Mouse (Mus musculus) right cerebral cortex, postnatal 10 days (tissue): ENCODE results near the gene Ms4a3.

Experiments
- DNase-seq, 2 experiments: peaks; one replicate each; pipeline ENCODE4 v3.0.0; 2021; ENCODE audit warnings: low spot score in 2 of 2

Ms4a3 gene

DNA sequence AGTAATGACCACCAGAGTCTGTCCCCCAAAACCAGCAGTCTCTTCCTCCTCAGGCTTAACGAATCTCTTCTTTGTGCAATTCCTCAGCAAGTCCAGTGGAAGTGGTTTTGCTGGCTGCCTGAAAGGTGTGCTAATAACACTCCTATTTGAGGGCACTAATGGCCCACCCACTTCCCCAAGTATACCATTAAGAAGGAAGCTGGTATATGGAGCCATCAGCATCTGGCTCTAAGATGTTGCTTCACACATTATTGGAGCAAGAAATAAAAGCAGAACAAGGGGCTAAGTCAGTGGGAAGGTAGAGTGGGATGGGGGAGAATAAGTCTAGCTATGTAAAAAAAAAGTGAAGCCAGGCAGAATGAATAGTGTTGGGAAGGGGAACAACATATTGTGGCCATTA lies at the start of gene Ms4a3:
Gene Ms4a3, minus strand, starts transcription at position 120 of the 400 bp plus-strand sequence.
- DNase-seq, result no peak

DNA sequence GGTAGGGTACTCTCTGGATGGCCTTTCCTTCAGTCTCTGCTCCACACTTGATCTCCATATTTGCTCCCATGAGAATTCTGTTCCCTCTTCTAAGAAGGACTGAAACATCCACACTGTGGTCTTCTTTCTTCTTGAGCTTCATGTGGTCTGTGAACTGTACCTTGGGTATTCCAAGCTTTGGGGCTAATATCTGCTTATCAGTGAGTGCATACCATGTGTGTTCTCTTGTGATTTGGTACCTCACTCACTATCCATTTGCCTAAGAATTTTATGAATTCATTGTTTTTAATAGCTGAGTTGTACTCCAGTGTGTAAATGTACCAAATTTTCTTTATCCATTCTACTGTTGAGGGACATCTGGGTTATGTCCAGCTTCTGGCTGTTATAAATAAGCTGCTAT lies 20.9 kb upstream of the Ms4a3 start:
- no peak for DNase-seq

DNA sequence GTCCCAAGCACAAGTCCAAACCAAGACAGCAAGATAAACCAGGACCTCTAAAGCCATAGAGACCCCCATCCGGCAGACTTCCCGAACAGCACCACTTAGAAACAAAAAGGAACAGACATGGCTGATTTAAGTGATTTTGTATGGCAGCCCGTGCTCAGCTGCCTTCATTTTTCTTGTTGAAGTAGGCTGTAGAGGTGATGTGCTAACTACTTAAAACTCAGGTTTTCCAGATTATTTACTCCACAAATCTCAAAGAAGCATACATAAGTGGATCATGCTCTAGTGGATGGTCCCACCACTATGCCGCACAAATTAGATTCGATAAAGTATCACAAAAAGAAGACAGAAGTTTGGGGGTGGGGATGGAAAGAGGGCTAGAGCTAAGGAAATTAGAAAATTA lies 19.8 kb upstream of the Ms4a3 start, which contains the start of gene Oosp2:
Gene Oosp2, minus strand, starts transcription at position 101 of the 400 bp plus-strand sequence.
- DNase-seq, result no peak

DNA sequence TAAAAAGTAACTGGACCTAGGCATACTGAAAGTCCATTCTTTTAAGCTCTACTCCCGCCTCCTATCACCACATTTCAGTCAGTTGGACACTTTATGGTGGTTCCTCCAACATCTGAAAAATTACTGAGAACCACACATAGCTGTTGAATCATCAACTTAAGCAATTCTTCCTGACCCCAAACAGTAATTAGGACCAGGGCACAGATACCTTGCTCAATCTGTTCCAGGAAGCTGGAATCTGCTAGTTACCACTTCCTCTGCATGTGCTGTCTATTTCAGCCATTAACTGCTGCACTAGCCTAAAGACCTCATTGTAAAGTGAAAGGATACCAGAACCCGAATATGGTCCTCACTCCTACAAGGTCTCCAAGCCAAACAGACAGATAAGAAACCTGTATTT lies 18.5 kb upstream of the Ms4a3 start:
- no peak for DNase-seq

DNA sequence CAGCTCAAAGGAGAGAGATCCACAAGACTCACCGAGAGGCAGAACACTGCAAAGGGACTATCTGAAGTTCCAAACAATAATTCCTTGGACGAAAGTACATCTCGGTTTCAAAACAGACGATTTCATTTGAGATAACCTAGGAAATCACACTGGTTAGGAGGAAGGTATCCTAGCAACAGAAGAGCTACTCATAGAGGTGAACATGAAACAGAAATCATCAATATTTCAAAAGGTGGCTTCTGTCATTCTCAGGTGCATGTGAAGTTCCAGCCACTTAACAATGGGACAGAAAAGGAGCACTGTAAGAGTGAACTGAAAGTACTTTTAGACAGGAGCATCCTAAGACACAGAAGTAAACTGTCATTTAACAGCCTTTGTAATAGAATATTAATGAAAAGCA lies 8.9 kb upstream of the Ms4a3 start:
- DNase-seq, result no peak

DNA sequence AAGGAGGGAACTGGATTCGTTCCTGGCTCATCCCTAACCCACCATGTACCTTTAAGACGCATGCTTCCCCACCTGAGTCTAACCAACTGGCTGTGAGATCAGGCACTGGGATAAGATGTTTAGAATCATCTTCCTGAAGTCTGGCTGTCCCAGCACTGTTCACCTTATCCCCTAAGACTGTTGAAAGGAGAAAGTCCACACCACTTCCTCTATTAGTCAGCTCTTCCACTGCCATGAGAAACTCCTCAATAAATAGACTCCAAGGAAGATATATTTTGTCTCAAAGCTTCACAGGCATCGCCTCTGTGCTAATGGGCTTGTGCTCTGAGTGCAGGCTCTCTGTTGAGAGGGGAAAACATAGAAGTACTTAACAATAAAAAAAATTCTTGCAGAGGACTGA lies 5.5 kb upstream of the Ms4a3 start:
- DNase-seq, result no peak

DNA sequence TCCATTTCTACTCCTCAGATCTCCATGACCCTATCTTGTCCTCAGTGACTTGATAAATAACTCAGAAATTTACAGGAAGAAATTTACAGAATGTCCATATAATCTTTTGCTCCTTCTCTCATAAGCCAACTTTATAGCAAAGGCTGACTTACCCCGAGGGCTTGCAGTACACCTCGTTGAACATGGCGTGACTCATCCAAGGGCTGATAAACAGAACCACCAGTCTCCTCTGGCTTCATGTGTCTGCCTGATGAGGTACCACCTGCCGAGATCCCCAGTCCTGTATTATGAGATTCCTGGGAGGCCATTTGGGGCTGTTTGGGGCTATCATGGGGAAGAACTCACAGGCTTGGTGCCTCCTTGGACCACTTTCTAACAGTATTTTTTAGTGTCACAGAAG lies 1.6 kb downstream of the Ms4a3 start:
- no peak for DNase-seq

DNA sequence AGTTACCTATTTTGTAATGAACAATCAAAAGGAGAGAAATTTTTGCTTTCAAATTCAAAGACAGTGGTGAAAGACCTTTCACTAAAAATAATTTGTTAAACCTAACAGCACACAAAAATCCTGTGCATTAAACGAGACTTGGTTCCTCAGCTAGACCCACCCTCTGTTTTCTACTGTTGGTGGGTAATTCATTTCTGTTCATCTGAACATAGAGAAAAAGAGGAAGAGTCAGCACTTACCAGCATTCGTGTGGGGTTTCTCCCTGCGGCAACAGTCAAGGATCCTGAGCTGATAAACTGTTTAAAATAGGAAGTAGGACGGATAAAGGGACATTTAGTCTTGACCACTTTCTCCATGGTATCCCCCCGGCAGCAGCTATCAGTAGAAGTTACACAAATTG lies 5.1 kb downstream of the Ms4a3 start:
- no peak for DNase-seq

DNA sequence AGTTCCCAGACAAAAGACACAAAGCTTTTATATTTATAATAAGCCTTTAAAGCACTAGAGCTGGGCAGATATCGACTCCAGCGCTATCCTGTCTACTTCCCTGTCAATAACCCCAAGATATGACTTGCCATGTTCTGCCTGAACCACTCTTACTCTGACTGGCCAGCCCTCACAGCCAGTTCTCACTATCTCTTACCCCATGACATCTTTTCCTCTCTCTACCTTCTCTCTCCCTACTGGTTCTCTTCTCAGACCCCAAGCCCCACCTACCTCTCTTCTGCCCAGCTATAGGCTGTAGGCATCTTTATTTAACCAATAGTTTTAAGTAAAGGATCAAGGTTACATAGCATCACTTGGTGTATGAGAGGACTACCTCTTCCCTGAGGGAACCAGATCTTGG lies 6.3 kb downstream of the Ms4a3 start:
- no peak for DNase-seq

DNA sequence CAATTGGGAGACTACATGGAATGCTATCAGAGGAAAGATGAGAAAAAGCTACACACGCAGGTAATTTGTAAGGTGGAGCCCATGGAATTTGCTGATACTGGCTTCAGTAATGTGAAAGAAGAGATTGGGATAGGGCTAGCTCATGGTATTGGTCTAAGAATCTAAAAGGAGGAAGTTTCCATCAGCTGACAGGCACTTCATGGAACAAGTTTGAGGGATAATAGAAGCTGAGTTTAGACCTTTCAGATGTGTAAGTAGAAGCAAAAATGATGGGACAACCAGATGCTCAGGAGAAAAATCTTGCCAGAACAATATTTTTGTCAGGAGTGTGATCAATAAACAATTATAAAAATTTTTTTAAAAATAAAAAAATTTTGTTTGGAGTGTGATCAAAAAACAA lies 6.9 kb downstream of the Ms4a3 start:
- no peak for DNase-seq

DNA sequence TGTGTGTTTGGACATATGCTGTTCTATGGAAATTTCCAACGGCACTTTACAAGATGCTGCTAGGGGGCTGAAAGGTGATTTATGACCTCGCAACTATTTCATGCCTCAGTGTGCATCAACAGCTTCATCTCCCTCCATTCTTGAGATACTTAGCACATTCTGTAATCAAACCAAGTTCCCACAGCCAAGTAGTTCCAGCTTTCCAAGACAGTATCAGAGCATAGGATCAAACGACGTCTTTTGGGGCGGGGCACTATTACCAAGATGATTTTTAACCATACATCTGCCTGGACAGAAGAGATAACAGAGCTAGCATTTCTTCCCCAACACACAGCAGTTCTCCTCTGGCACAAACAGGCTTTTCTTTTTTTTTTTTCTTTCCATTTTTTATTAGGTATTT lies 15.4 kb downstream of the Ms4a3 start:
- no peak for DNase-seq

DNA sequence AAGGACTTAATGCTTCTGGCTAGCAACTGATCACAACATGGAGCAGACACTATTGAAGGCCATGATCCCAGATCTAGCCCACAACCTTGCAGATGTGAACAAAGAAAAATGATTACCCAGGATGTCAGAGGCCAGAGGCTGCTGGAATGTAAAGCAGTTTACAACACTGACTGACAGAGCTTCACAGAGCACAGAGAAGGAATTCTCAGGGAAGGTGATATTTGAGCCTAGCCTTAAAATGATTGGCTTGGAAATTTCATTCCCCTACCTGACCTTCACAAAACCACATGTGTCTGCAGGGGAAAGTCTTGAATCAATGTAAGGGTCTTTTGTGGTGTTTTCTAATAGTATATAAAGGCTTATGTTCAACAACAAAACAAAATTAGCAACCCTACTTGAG lies 15.9 kb downstream of the Ms4a3 start:
- DNase-seq, result no peak

DNA sequence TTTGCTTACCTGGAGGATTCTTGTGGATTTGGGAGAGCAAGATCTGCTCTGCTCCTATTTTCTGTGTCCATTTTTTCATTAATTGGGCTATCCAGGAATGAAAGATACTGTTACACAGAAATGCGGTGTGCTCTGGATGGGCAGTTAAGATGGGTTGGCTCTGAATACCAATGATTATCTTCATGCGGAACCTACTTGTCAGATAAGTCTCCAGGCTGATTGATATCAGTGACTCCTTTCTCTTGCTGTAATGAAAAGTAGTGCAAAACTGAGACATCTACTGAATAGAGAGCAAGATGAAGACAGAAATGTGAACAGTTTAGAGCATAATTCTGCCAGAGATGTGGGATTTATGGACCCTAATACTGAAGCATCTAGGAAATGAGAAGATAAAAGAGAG lies 17.1 kb downstream of the Ms4a3 start, which contains the start of gene Ms4a2:
Gene Ms4a2, minus strand, starts transcription at position 169 of the 400 bp plus-strand sequence.
- no peak for DNase-seq

DNA sequence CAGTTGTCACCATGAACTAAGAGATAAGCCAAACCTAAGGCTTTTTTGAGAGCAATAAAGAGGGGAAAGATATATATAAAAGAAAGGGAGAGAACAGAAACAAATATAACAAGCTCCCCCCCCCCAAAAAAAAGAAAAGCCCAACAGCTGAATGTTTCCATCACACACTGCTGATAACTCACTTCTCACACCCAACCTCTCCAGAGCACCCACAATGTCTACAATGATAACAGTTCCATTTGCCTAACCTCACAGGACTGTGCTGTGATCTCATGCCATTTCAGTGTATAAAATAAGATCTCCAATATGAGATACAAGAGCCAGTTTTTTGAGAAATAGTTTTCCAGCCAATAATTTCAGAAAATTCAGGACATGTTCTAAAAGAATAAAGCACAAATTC lies 22.7 kb downstream of the Ms4a3 start:
- no peak for DNase-seq

DNA sequence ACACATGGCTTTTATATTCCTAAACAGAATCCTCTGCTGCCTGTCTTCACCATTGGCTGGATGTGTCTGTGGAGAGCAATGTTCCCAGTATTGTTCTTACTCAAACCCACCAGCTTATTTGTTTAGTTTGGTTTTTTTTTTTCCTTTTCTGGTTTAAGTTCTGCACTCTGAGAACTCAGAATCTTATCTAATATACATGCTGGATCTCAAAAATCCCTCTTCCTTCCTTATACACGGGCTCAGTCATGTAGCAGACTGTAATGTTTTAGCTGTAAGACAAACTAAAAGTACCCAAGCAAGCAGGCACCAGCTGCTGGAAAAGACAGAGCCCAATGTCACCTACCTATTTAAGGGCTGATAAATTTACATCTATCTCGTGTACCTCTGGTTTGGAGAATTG lies 25.8 kb downstream of the Ms4a3 start:
- DNase-seq, result no peak

DNA sequence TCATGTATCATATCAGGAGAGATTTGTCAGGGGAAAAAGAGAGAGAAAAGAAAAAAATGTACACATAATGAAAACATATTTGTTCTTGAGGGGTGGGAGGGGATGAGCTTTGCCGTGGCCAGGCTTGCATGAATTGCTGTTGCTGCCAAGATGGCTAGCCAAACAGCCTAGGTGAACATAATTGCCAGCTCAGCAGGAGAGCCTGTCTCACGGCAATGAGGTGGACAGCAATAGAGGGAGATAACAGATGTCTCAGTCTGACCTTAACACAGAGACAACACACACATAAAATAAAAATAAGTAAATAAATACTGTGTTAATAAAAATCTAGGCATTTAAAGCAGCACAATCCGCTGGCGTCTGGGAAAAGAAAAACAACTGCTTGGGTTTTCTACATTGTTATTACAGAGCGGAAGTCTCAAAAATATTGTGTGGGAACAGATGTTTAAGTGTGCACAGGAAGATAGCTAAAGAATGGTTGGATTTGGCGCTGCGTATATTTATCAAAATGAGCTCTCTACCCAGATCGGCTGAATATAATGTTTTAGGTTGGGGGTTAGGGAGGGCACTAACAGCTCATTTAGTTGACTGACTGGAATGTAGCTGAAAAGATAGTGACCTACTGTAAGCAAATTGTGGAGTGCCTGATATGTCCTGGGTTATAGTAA lies 26.7 kb downstream of the Ms4a3 start:
- no peak for DNase-seq

DNA sequence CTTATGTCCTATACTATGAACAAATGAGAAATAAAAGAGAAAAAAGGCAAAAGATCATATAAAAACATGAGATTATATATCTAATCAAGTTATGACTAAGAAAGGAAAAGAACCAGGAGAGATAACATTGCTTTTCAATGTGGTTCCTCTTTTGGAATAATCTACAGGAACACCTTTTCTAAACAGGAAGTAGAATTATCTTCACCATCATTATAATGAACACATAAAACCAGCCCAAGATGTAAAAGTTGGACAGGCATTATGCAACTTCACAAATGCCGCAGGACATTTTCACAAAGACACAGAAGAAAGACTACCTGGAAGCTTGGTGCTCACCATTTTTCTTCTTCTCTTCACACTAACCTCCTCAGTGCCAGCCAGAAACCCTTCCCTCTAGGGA lies 27.6 kb downstream of the Ms4a3 start:
- no peak for DNase-seq

DNA sequence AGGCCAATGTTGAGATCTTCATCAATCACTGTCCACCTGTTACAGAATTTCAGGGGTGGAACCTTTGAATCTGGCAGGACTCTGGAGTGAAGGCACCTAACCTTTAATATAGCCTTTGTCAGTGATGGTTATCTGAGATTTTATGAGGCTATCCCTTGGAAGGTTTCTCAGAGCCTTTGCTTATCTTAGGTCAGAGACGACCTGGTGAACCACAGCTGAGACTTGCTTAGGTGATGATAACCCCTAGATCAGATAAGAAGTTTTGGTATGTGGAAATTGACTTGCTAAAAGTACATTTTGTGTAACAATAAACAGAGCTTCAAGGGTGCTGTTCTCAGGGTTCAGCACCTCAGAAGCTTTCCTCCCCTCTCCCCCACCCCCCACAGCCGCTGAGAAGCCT lies 28.4 kb downstream of the Ms4a3 start:
- no peak for DNase-seq

DNA sequence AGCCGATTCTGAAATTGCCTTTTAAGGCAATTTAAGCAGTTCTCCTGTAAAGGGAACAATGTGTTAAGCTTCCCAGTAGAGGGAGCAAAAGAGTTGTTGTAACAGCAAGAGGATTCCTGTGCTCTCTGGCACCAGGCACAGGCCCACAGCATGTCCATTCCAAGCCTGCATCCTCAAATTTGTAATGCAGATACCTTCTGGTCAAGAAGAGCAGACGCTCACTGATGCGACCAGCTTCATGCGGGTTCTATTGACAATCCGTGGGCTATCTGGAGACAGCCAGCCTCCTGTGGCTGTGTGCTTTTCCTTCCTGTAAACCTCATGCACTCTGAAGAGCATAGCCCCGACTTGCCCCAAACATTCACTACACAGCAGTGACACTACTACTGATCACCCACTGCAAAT lies 29.1 kb downstream of the Ms4a3 start:
- peak; percentile 32 to 40 for DNase-seq

DNA sequence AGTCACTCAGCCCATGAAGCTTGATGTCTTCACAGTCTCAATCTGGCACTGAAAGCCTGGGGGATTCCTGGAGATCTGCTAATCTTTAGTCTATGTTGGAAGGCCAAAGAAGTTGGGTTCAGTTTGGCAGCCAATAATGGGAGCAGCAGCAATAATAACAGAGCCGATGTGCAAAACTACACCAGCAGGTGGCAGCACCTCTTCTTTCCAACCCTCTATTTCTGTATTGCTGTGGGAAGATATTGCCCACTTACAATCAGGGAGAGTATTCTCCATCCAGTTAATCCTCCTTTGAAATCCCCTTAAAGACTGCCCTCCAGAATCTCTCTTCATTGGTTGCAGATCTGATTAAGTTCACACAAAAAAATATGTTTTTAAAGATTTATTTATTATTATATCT lies 32.5 kb downstream of the Ms4a3 start:
- DNase-seq, result peak in 1 of 2 experiments; percentile 53

DNA sequence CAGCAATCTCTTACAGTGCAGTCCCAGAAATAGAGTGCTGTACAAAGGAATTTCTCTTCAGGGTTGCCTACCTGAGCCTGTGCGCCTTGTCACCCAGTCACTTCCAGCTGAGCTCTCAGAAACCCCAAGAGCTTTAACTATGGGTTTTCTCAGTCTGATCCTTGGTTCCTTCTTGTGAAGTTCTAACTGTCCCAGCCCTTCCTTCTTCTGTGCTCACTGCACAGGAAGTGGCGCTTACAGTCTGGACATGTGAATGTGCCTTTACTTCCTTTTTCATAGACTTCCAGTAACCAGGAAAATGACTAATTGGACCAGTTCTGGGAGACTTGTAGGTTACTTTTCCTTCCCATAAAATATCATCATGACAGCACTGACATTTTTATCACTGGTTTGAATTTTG lies 36.0 kb downstream of the Ms4a3 start, which contains the start of gene Ms4a6d:
Gene Ms4a6d, minus strand, starts transcription at position 247 of the 400 bp plus-strand sequence.
- no peak for DNase-seq

DNA sequence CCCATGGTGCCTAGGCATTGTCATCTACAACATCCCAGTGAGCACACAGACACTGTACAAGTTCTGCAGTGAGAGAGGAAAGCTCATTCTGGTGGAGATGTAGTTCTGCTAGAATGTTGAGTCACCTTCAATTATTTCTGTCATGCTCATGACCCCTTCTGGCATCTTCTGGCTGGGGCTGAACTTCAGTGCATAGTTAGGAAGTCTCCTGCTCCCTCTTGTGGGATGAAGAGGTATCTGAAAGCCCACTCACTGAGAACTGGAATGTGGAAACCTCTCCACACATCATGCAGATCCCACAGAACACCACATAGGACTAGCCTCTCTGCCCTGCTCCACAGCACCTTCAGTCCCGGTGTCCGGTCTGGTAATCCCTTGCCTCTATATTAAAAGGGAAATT lies 38.6 kb downstream of the Ms4a3 start:
- peak; percentile 42 to 50 for DNase-seq

DNA sequence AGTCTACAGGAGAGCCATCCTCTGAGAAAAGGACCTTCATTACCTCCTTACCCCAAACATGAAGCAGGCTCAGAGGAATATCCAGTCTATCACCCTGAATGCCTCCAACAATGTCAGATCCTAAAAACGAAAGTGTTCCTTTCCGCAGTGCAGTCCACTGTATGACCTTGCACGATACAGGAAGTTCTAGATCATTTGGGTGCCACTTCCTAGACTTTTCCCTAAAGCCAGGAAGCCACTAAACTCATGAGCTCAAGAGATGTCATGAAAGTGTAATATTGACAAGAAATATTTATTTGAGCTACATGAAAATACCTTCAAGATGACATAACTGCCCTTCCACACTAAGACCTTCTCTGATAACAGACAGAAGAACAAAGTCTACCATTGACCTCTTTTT lies 39.3 kb downstream of the Ms4a3 start:
- DNase-seq, result no peak

DNA sequence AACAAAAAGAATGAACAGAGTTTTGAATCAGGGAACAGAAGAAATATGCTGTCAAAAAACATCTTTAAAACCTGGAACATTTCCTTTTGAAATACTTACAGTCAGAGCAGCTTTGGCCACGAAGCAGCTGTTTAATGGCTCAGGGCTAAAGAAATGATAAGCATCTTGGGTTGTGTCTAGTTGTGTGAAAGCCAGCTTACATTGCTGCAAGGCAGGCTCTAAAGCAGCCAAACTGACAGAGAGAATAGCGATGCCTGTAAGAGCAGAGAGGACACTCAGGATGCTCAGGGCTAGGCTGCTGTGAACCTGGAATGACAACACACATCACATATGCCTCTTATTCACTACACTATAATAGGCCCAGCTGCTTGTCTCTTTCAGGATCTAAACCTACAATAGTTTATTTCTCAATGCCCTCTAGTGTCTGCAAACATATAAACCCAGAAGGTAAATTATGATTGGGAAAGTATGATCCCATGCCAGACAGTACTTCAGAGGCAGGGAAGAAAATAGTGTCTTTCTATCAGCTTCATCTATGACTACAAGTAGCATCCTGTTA lies 50.7 kb downstream of the Ms4a3 start:
- no peak for DNase-seq
